Mouse (Mus musculus) lung, postnatal 0 days (tissue): Measurements from ENCODE around the gene Mdm2. TPM values are rescaled to one million over a fixed set of nuclear protein-coding genes. Genes with fewer than 3 reads are reported as not detected.

ENCODE experiments used
- ATAC-seq: fragments of 200-750 bp; cut with Nextera tagmentation; 2 replicates; pipeline ENCODE4 v1.8.0; 2017; ENCODE audit warnings: moderate library complexity
- DNase-seq: peaks from one replicate; pipeline ENCODE4 v3.0.0-alpha.2; 2016; ENCODE audit warnings: low spot score
- H3K27ac ChIP-seq: fragments of 300-500 bp; sonication (generic); 2 replicates; pipeline ENCODE4 v1.5.1; 2014; ENCODE audit warnings: antibody characterized with exemption, mild to moderate bottlenecking, low read length, mixed read lengths
- H3K27me3 ChIP-seq: fragments of 300-500 bp; sonication (generic); replicated peaks from 2 replicates; pipeline ENCODE4 v1.6.1; 2014; ENCODE audit warnings: low read length, mixed read lengths; ENCODE audit not compliant: insufficient read depth
- H3K36me3 ChIP-seq: fragments of 300-500 bp; sonication (generic); 2 replicates; pipeline ENCODE4 v1.6.1; 2014; ENCODE audit warnings: low read length, mixed read lengths; ENCODE audit not compliant: insufficient read depth
- H3K4me1 ChIP-seq: fragments of 300-500 bp; sonication (generic); 2 replicates; pipeline ENCODE4 v1.6.1; 2014; ENCODE audit warnings: antibody characterized with exemption, low read depth, low read length, mixed read lengths; ENCODE audit not compliant: insufficient read depth
- H3K4me2 ChIP-seq: fragments of 300-500 bp; sonication (generic); replicated peaks from 2 replicates; pipeline ENCODE4 v1.6.1; 2014; ENCODE audit warnings: low read depth, mild to moderate bottlenecking, low read length, moderate library complexity, mixed read lengths
- H3K4me3 ChIP-seq: fragments of 300-500 bp; sonication (generic); 2 replicates; pipeline ENCODE4 v1.5.1; 2014; ENCODE audit warnings: low read depth, low read length
- H3K9ac ChIP-seq: fragments of 300-500 bp; sonication (generic); replicated peaks from 2 replicates; pipeline ENCODE4 v1.6.1; 2014; ENCODE audit warnings: low read depth, mild to moderate bottlenecking
- H3K9me3 ChIP-seq: fragments of 300-500 bp; sonication (generic); 2 replicates; pipeline ENCODE4 v1.6.1; 2016; ENCODE audit warnings: low read length, mixed read lengths
- CTCF ChIP-seq: IDR thresholded peaks from 2 replicates; pipeline ENCODE4 v1.5.1; 2016; ENCODE audit warnings: antibody characterized with exemption, mild to moderate bottlenecking
- EP300 ChIP-seq: IDR thresholded peaks from 2 replicates; pipeline ENCODE4 v1.6.1; 2016; ENCODE audit warnings: antibody characterized with exemption, mild to moderate bottlenecking, control low read depth
- WGBS: fragments of 180-500 bp; shearing (Covaris S2); extraction: QIAGEN DNeasy Blood & Tissue Kit; methylation state at CpG from one replicate; pipeline ENCODE4 v1.1.7; 2014; 5-methylcytosine and 5-hydroxymethylcytosine counted together
- polyA plus RNA-seq: library from polyadenylated mRNA; unstranded; fragments of >200 nt; fragmentation: Nextera tagmentation; extraction: Ambion mirVana; gene quantifications from 2 replicates; pipeline ENCODE4 v1.2.1, GENCODE M21; 2015

The Mdm2 gene
- polyA plus RNA-seq, 1 experiment from 2014 or later: 22.7 TPM

DNA sequence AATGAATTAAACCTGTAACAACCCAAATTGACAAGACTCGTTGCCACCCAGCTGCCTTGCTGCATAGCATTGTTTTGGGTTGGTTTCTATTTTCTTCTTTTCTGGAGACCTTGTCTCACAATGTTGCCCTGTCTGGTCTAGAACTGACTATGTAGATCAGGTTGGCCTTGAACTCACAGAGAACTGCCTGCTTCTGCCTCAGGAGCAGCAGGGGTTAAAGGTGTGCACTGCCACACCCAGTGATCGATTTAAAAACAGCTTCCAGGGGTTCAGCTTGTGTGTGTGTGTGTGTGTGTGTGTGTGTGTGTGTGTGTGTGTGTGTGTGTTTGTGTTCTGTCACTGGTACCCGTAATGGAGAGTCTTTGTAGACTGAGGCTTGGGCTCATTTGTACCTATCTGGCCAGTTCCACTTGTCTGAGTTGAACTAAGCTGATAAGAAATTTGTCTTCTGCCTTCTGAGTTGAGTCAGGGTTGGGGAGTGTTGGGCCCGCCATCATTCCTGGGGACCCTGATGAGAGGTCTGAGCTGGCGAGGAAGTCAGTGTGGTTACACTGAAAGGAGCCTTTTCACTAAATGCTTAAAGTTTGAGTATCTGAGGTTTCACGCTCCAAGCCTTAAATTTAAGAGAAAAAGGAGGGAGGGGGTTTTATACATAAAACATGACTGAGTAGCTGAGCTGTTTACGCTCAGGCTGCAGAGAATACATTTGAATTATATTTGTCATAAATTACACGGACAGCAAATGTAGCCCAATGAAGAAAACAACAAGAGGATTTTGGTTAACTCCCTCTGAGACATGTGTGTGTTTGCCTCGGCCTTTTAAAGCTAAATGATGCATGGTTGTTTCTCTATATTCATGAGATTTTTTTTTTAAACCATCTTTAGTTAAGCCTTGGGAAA lies 44.9 kb downstream of the Mdm2 start:
- no peak overlapping the region for H3K4me2 ChIP-seq
- H3K4me3 ChIP-seq: no peak overlapping the region
- H3K27ac ChIP-seq: no peak overlapping the region
- no peaks in the 10 kb centered on the region for H3K9me3 ChIP-seq
- no peaks in the 10 kb centered on the region for H3K36me3 ChIP-seq
- peaks cover 6% of the 10 kb centered on the region; the same call in 1 of the 2 replicates for H3K4me1 ChIP-seq
- WGBS: 67% methylated on average over 9 of the region's 9 CpGs
- no peak overlapping the region for H3K9ac ChIP-seq
- TF ChIP-seq EP300 (no peak), CTCF (no peak)
- DNase-seq (no peak), ATAC-seq (no peak)
- H3K27me3 ChIP-seq: no peaks in the 10 kb centered on the region

DNA sequence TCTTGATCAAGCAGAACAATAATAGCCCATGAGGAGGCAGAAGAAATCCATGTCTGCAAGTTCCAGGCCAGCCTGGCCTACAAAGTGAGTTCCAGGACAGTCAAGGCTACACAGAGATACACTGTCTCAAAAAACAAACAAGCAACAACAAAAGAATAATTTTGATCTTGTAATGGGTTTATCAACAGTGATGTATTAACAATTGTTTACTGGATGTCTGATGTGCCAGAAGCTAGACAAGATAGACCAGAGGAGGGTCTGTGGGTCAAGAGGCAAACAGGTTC lies 45.7 kb downstream of the Mdm2 start:
- DNase-seq (no peak), ATAC-seq (no peak)
- TF ChIP-seq EP300: no peak
- TF ChIP-seq CTCF: no peak
- no peaks in the 10 kb centered on the region for H3K27me3 ChIP-seq
- no peaks in the 10 kb centered on the region for H3K36me3 ChIP-seq
- no peak overlapping the region for H3K9ac ChIP-seq
- H3K4me3 ChIP-seq: no peak overlapping the region
- peaks cover 6% of the 10 kb centered on the region; the same call in 1 of the 2 replicates for H3K4me1 ChIP-seq
- H3K9me3 ChIP-seq: no peaks in the 10 kb centered on the region
- no peak overlapping the region; the same call in 1 of the 2 replicates for H3K27ac ChIP-seq
- H3K4me2 ChIP-seq: no peak overlapping the region

DNA sequence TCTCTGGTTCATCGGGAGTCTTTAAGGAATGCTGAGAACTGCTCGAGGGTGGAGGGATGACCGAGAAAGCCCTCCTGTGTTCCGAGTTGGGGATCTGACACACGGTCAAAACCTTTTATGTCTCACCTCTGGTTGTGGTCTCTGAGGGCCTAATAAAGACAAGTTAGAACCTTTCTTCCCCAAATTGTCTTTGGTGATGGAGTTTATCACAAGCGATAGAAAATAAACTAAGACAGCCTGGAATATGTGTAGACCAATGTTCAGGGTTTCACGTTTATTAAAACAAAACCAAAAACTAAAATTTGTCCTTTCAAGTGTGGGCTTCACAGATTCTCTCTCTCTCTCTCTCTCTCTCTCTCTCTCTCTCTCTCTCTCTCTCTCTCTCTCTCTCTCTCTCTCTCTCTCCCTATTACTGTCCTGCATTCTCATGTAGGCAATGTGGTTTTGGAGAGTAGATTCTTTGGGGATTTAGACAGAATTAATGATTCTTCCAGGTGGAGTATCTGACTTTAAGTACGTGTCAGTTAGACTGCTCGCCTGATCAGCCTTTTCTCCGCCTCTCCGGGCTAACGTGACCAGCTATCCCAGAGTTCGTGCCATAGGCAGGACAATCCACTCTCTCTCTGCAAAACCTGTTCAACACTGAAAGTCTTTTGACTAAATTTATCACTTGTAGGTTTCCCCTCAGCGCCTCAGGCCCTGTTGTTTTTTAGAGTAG lies 46.2 kb downstream of the Mdm2 start:
- WGBS: 43% methylated on average over 14 of the region's 14 CpGs
- no peak for ATAC-seq
- no peaks in the 10 kb centered on the region for H3K36me3 ChIP-seq
- H3K27ac ChIP-seq: peak overlapping the region; percentile 87
- no peak for DNase-seq
- no peak overlapping the region for H3K9ac ChIP-seq
- H3K4me1 ChIP-seq: peaks cover 6% of the 10 kb centered on the region; the same call in 1 of the 2 replicates
- peak overlapping the region; percentile 37 for H3K4me2 ChIP-seq
- H3K9me3 ChIP-seq: no peaks in the 10 kb centered on the region
- no peaks in the 10 kb centered on the region for H3K27me3 ChIP-seq
- H3K4me3 ChIP-seq: no peak overlapping the region
- TF ChIP-seq CTCF: no peak
- TF ChIP-seq EP300: no peak

DNA sequence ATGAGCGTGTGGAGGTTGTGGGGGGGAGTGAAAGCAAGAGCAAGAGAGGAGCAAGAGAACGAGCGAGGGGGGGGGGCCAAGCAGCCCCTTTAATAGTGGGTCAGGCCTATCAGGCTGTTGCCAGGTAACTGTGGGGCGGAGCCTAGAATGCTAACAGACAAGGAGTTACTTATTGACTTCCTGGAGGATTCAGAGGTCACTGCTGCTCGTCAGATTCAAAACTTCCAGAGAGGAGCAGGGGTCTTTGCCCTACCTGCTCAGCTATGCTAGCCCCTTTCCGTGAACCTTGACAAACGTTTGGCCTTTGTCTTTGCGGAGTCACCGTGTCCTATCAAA lies 46.7 kb downstream of the Mdm2 start:
- Histone ChIP-seq H3K27ac (peak overlapping the region; percentile 87), H3K4me3 (no peak overlapping the region), H3K4me1 (peaks cover 6% of the 10 kb centered on the region; the same call in 1 of the 2 replicates), H3K4me2 (peak overlapping the region; percentile 37), H3K9ac (no peak overlapping the region), H3K9me3 (no peaks in the 10 kb centered on the region), H3K36me3 (no peaks in the 10 kb centered on the region), H3K27me3 (no peaks in the 10 kb centered on the region)
- ATAC-seq (peak; percentile 70), DNase-seq (peak; percentile 78)
- WGBS: 28% methylated on average over 6 of the region's 9 CpGs
- TF ChIP-seq EP300 (no peak), CTCF (no peak)

DNA sequence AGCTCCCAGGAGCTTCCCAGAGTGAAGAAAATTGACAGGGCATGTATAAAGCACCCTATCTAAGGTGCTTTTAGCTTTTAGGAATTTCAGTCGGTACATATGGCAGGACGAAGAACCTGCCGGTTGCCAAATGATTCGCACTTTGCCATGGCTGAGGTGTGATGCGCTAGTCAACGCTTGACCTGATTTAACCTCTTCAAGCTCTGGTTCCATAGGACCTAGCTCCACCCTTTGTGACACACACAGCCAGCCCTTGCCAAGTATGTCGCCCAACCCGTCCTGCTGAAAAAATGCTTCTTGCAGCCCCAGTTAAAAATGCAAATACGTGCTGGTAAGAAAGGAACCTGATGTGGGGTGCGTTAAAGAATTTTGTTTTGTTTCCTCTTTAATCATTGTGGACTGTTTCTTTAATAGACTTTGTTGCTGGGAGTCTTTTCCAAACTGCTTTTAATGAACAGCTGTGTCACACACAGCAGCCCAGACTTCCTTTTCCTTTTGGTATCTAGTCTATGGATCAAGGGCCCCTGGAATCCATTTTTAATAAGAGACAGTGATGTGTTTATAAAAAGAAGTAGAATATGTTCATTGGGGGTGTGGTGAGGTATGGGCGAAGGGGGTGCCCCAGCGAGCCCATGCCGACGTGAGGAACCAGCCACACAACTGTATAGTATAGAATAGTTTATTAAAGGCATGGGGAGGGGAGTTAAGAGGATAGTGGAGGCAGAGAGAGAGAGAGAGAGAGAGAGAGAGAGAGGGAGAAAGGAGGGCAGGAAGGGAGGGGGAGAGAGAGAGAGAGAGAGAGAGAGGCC lies 47.3 kb downstream of the Mdm2 start:
- Histone ChIP-seq H3K4me2 (peak overlapping the region; percentile 37), H3K27ac (peak overlapping the region; percentile 87)

More for the DNA sequence above, 47.3 kb downstream of the Mdm2 start:
- H3K36me3 ChIP-seq: no peaks in the 10 kb centered on the region
- ATAC-seq (peak; percentile 94), DNase-seq (peak; percentile 84)
- peaks cover 6% of the 10 kb centered on the region; the same call in 1 of the 2 replicates for H3K4me1 ChIP-seq
- H3K27me3 ChIP-seq: no peaks in the 10 kb centered on the region
- TF ChIP-seq EP300: peak; percentile 68
- no peak for TF ChIP-seq CTCF
- no peak overlapping the region for H3K4me3 ChIP-seq
- 45% methylated on average over 14 of the region's 14 CpGs for WGBS
- H3K9me3 ChIP-seq: no peaks in the 10 kb centered on the region
- H3K9ac ChIP-seq: no peak overlapping the region
